Mouse (Mus musculus) thymus, postnatal 14 days (tissue): ENCODE measurements at regions not wholly inside any gene's neighbourhood (a gene's known extent, or its start where the extent isn't known, plus 50 kb on each side); places are given as distances from the start of the nearest gene placed in this dataset.
"Not testable (repeated sequence)": the region's sequence is repeated elsewhere in the genome, so short reads cannot be mapped to it uniquely, and the experiment has no call there.

Experiments
- DNase-seq: peaks from one replicate; pipeline ENCODE4 v3.0.0; 2021

GRCm38 (mm10) chr10:99320797-99321196 is 57.8 kb downstream of the Dusp6 start:
- DNase-seq: no peak

- no peak for DNase-seq
Observed at GRCm38 (mm10) chr10:99323358-99323757, 60.3 kb downstream of the Dusp6 start.

- DNase-seq: no peak
Observed at GRCm38 (mm10) chr10:99327501-99327900, 64.5 kb downstream of the Dusp6 start.

- no peak for DNase-seq
Observed at GRCm38 (mm10) chr10:99328568-99328967, 65.5 kb downstream of the Dusp6 start.

- no peak for DNase-seq
Observed at GRCm38 (mm10) chr10:99329469-99329868, 66.4 kb downstream of the Dusp6 start.

GRCm38 (mm10) chr10:99330519-99330918 is 67.5 kb downstream of the Dusp6 start:
- DNase-seq: no peak

GRCm38 (mm10) chr10:99331876-99332275 is 68.8 kb downstream of the Dusp6 start:
- DNase-seq: no peak

GRCm38 (mm10) chr10:99333831-99334230 is 70.8 kb downstream of the Dusp6 start:
- no peak for DNase-seq

- no peak for DNase-seq
Observed at GRCm38 (mm10) chr10:99336091-99336490, 73.1 kb downstream of the Dusp6 start.

GRCm38 (mm10) chr10:99338790-99339189 is 75.8 kb downstream of the Dusp6 start:
- DNase-seq: not testable (repeated sequence)

- peak; percentile 50 for DNase-seq
Observed at GRCm38 (mm10) chr10:99339291-99339912, 76.4 kb downstream of the Dusp6 start.

GRCm38 (mm10) chr10:99340057-99340456 is 77.0 kb downstream of the Dusp6 start:
- DNase-seq: not testable (repeated sequence)

GRCm38 (mm10) chr10:99349125-99349716 is 86.2 kb downstream of the Dusp6 start:
- no peak for DNase-seq

GRCm38 (mm10) chr10:99353541-99354292 is 90.7 kb downstream of the Dusp6 start:
- DNase-seq: peak; percentile 9

GRCm38 (mm10) chr10:99354352-99354751 is 91.3 kb downstream of the Dusp6 start:
- DNase-seq: no peak

- DNase-seq: no peak
Observed at GRCm38 (mm10) chr10:99355303-99355702, 92.3 kb downstream of the Dusp6 start.

GRCm38 (mm10) chr10:99356221-99356620 is 93.2 kb downstream of the Dusp6 start:
- DNase-seq: no peak

- no peak for DNase-seq
Observed at GRCm38 (mm10) chr10:99356883-99357282, 93.9 kb downstream of the Dusp6 start.

- no peak for DNase-seq
Observed at GRCm38 (mm10) chr10:99357347-99357746, 94.3 kb downstream of the Dusp6 start.

- DNase-seq: no peak
Observed at GRCm38 (mm10) chr10:99358256-99358655, 95.2 kb downstream of the Dusp6 start.

- no peak for DNase-seq
Observed at GRCm38 (mm10) chr10:99359439-99359866, 96.4 kb downstream of the Dusp6 start.

GRCm38 (mm10) chr10:99360601-99361000 is 97.6 kb downstream of the Dusp6 start:
- not testable (repeated sequence) for DNase-seq

GRCm38 (mm10) chr10:99366162-99366561 is 103.1 kb downstream of the Dusp6 start:
- no peak for DNase-seq

GRCm38 (mm10) chr10:99367757-99368156 is 104.7 kb downstream of the Dusp6 start:
- no peak for DNase-seq
